Mouse (Mus musculus) embryonic facial prominence, embryonic 14.5 days (tissue): Measurements from ENCODE around the gene Stk10. TPM values are rescaled to one million over a fixed set of nuclear protein-coding genes. Genes with fewer than 3 reads are reported as not detected.

Experiments used
- ATAC-seq: fragments of 200-750 bp; cut with Nextera tagmentation; 2 replicates; pipeline ENCODE4 v1.8.0; 2017; ENCODE audit warnings: low read depth, moderate number of reproducible peaks, moderate TSS enrichment
- DNase-seq: peaks from one replicate; pipeline ENCODE4 v3.0.0-alpha.2; 2015; ENCODE audit warnings: low spot score
- H3K27ac ChIP-seq: fragments of 300-500 bp; sonication (generic); replicated peaks from 2 replicates; pipeline ENCODE4 v1.5.1; 2014; ENCODE audit warnings: low read depth, mild to moderate bottlenecking, low read length, moderate library complexity
- H3K27me3 ChIP-seq: fragments of 300-500 bp; sonication (generic); replicated peaks from 2 replicates; pipeline ENCODE4 v1.6.1; 2014; ENCODE audit warnings: low read length; ENCODE audit not compliant: control insufficient read depth, insufficient read depth
- H3K36me3 ChIP-seq: fragments of 300-500 bp; sonication (generic); 2 replicates; pipeline ENCODE4 v1.6.1; 2014; ENCODE audit warnings: low read length, mixed read lengths; ENCODE audit not compliant: control insufficient read depth, insufficient read depth
- H3K4me1 ChIP-seq: fragments of 300-500 bp; sonication (generic); 2 replicates; pipeline ENCODE4 v1.6.1; 2014; ENCODE audit warnings: antibody characterized with exemption, low read length; ENCODE audit not compliant: control insufficient read depth, insufficient read depth
- H3K4me2 ChIP-seq: fragments of 300-500 bp; sonication (generic); 2 replicates; pipeline ENCODE4 v1.6.1; 2014; ENCODE audit warnings: low read depth, mild to moderate bottlenecking, low read length, moderate library complexity, mixed read lengths
- H3K4me3 ChIP-seq: fragments of 300-500 bp; sonication (generic); 2 replicates; pipeline ENCODE4 v1.5.1; 2014; ENCODE audit warnings: low read depth, mild to moderate bottlenecking, low read length
- H3K9ac ChIP-seq: fragments of 300-500 bp; sonication (generic); 2 replicates; pipeline ENCODE4 v1.6.1; 2014; ENCODE audit warnings: low read depth, mild to moderate bottlenecking, low read length, moderate library complexity, mixed read lengths
- H3K9me3 ChIP-seq: fragments of 300-500 bp; sonication (generic); 2 replicates; pipeline ENCODE4 v1.6.1; 2016; ENCODE audit warnings: low read length; ENCODE audit not compliant: control insufficient read depth
- WGBS: fragments of 180-500 bp; shearing (Covaris S2); extraction: QIAGEN DNeasy Blood & Tissue Kit; methylation state at CpG from one replicate; pipeline ENCODE4 v1.1.7; 2014; 5-methylcytosine and 5-hydroxymethylcytosine counted together
- polyA plus RNA-seq: library from polyadenylated mRNA; unstranded; fragments of >200 nt; fragmentation: Nextera tagmentation; extraction: Ambion mirVana; gene quantifications from 2 replicates; pipeline ENCODE4 v1.2.1, GENCODE M21; 2014

The Stk10 gene
- polyA plus RNA-seq, 1 experiment from 2014 or later: 2.8 TPM

DNA sequence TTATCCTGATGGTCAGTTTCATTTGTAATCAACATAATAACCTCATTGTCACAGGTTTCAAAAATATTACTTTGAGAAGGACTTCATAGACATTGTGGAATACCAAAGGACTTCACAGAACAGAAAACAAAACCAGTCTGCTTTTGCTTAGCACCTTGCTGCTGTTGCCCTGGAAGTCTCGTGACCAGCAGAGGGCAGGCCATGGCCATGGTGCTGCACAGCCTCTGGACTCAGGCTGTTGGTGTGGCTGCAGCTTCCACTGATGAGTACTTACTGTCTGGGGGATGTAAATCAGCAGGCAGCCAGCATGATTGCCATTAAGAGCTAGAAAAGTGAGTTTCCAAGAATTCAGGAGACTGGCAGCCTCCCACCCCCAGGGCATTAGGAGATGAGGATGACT is 92.6 kb downstream of the Stk10 start:
- ATAC-seq (no peak), DNase-seq (no peak)
- Histone ChIP-seq H3K9me3 (no peaks in the 10 kb centered on the region), H3K4me3 (no peak overlapping the region), H3K4me1 (no peaks in the 10 kb centered on the region), H3K27me3 (no peaks in the 10 kb centered on the region), H3K36me3 (no peaks in the 10 kb centered on the region), H3K4me2 (no peak overlapping the region), H3K9ac (no peak overlapping the region), H3K27ac (no peak overlapping the region)
- 75% methylated on average over 1 of the region's 1 CpGs for WGBS

GRCm38 (mm10) chr11:32626079-32626478 is 93.0 kb downstream of the Stk10 start:
- no peaks in the 10 kb centered on the region for H3K4me1 ChIP-seq
- no peaks in the 10 kb centered on the region for H3K9me3 ChIP-seq
- H3K9ac ChIP-seq: no peak overlapping the region
- H3K27me3 ChIP-seq: no peaks in the 10 kb centered on the region
- H3K27ac ChIP-seq: no peak overlapping the region
- DNase-seq (no peak), ATAC-seq (no peak)
- WGBS: 81% methylated on average over 6 of the region's 6 CpGs
- no peaks in the 10 kb centered on the region for H3K36me3 ChIP-seq
- no peak overlapping the region for H3K4me2 ChIP-seq
- no peak overlapping the region for H3K4me3 ChIP-seq

- no peak overlapping the region for H3K4me3 ChIP-seq
- 75% methylated on average over 6 of the region's 6 CpGs for WGBS
- no peaks in the 10 kb centered on the region for H3K4me1 ChIP-seq
- no peaks in the 10 kb centered on the region for H3K36me3 ChIP-seq
- no peak overlapping the region for H3K9ac ChIP-seq
- no peaks in the 10 kb centered on the region for H3K9me3 ChIP-seq
- H3K27ac ChIP-seq: no peak overlapping the region
- H3K4me2 ChIP-seq: no peak overlapping the region
- ATAC-seq (no peak), DNase-seq (no peak)
- H3K27me3 ChIP-seq: no peaks in the 10 kb centered on the region
These were observed 94.8 kb downstream of the Stk10 start for GRCm38 (mm10) chr11:32627900-32628299.

- 68% methylated on average over 4 of the region's 4 CpGs for WGBS
- ATAC-seq (0 out of 2 replicates have a peak, but pooled peaks have one; percentile 50), DNase-seq (peak; percentile 45)
- no peaks in the 10 kb centered on the region for H3K9me3 ChIP-seq
- no peaks in the 10 kb centered on the region for H3K36me3 ChIP-seq
- H3K4me1 ChIP-seq: no peaks in the 10 kb centered on the region
- no peaks in the 10 kb centered on the region for H3K27me3 ChIP-seq
- H3K4me3 ChIP-seq: no peak overlapping the region
- no peak overlapping the region for H3K9ac ChIP-seq
- H3K27ac ChIP-seq: no peak overlapping the region
- no peak overlapping the region for H3K4me2 ChIP-seq
These were observed 96.7 kb downstream of the Stk10 start for GRCm38 (mm10) chr11:32629713-32630211.

DNA sequence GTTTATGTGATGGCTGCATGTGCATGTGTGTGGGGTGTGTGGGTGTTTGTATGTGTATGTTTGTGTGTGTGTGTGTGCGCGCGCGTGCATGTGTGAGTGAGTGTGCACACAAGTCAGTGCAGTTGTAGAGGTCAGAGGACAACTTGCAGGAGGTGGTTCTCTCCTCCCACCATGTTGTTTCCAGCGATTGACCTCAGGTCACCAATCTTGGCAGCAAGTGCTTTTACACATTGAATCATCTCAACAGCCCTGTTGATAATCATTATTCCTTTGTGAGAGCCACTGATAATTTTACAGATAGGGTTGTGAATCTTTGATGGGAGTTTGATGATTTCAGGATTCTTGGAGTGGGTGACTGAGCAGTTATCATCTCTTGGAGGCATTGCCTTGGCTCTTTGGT is 99.6 kb downstream of the Stk10 start:
- no peak overlapping the region for H3K4me2 ChIP-seq
- no peaks in the 10 kb centered on the region for H3K9me3 ChIP-seq
- ATAC-seq (no peak), DNase-seq (no peak)
- H3K36me3 ChIP-seq: no peaks in the 10 kb centered on the region
- no peaks in the 10 kb centered on the region for H3K4me1 ChIP-seq
- WGBS: 97% methylated on average over 5 of the region's 5 CpGs
- no peak overlapping the region for H3K9ac ChIP-seq
- no peak overlapping the region for H3K27ac ChIP-seq
- H3K27me3 ChIP-seq: no peaks in the 10 kb centered on the region
- H3K4me3 ChIP-seq: no peak overlapping the region

GRCm38 (mm10) chr11:32633542-32633941 is 100.4 kb downstream of the Stk10 start:
- no peak for DNase-seq
- Histone ChIP-seq H3K4me2 (no peak overlapping the region), H3K27ac (no peak overlapping the region), H3K9me3 (no peaks in the 10 kb centered on the region), H3K4me3 (no peak overlapping the region), H3K36me3 (no peaks in the 10 kb centered on the region), H3K27me3 (no peaks in the 10 kb centered on the region), H3K9ac (no peak overlapping the region), H3K4me1 (no peaks in the 10 kb centered on the region)
- no peak for ATAC-seq
- WGBS: 76% methylated on average over 3 of the region's 3 CpGs

- Histone ChIP-seq H3K4me3 (no peak overlapping the region), H3K27me3 (no peaks in the 10 kb centered on the region), H3K4me1 (peaks cover 6% of the 10 kb centered on the region), H3K27ac (no peak overlapping the region), H3K4me2 (no peak overlapping the region), H3K36me3 (no peaks in the 10 kb centered on the region), H3K9ac (no peak overlapping the region), H3K9me3 (no peaks in the 10 kb centered on the region)
- WGBS: 81% methylated on average over 2 of the region's 2 CpGs
- DNase-seq: no peak
- peak; percentile 9; the same call in 1 of the 2 replicates for ATAC-seq
These were observed 101.0 kb downstream of the Stk10 start for GRCm38 (mm10) chr11:32634143-32634542.

DNA sequence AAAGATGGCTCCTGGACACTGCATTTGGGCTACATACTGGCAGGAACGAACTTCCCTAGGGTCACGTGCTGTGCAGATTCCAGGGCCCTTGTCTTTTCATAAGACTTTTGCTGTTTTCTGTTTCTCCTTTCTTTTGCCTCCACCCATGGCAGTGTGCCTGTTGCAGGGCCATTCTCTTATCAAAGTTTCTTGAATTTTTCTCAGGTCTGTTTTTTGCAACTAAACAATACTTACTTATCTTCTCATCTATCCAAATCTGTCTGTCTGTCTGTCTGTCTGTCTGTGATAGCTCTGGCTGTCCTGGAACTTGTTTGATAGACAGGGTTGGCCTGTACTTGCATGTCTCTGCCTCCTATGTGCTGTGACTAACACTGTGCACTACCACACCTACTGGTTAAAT is 101.7 kb downstream of the Stk10 start:
- 42% methylated on average over 2 of the region's 2 CpGs for WGBS
- DNase-seq: no peak
- Histone ChIP-seq H3K4me1 (peaks cover 8% of the 10 kb centered on the region), H3K4me3 (no peak overlapping the region), H3K36me3 (no peaks in the 10 kb centered on the region), H3K27me3 (no peaks in the 10 kb centered on the region), H3K4me2 (no peak overlapping the region), H3K9ac (no peak overlapping the region), H3K27ac (no peak overlapping the region), H3K9me3 (no peaks in the 10 kb centered on the region)
- ATAC-seq: no peak

GRCm38 (mm10) chr11:32636275-32636674 is 103.2 kb downstream of the Stk10 start:
- no peak overlapping the region for H3K4me2 ChIP-seq
- H3K36me3 ChIP-seq: no peaks in the 10 kb centered on the region
- no peak overlapping the region for H3K9ac ChIP-seq
- peaks cover 15% of the 10 kb centered on the region for H3K4me1 ChIP-seq
- DNase-seq: no peak
- ATAC-seq: no peak
- H3K9me3 ChIP-seq: no peaks in the 10 kb centered on the region
- H3K27ac ChIP-seq: no peak overlapping the region
- no peak overlapping the region for H3K4me3 ChIP-seq
- 79% methylated on average over 4 of the region's 4 CpGs for WGBS
- no peaks in the 10 kb centered on the region for H3K27me3 ChIP-seq
